Mouse (Mus musculus) hindbrain, embryonic 13.5 days (tissue): ENCODE measurements at regions not wholly inside any gene's neighbourhood (a gene's known extent, or its start where the extent isn't known, plus 50 kb on each side); places are given as distances from the start of the nearest gene placed in this dataset.
"Not testable (repeated sequence)": the region's sequence is repeated elsewhere in the genome, so short reads cannot be mapped to it uniquely, and the experiment has no call there.

Source experiments
- ATAC-seq: fragments of 200-750 bp; cut with Nextera tagmentation; 2 replicates; pipeline ENCODE4 v1.8.0; 2017; ENCODE audit warnings: moderate TSS enrichment; ENCODE audit not compliant: low FRiP score
- H3K27ac ChIP-seq: fragments of 300-500 bp; sonication (generic); 2 replicates; pipeline ENCODE4 v1.5.1; 2015; ENCODE audit warnings: inconsistent platforms, mild to moderate bottlenecking, moderate library complexity
- H3K27me3 ChIP-seq: fragments of 300-500 bp; sonication (generic); 2 replicates; pipeline ENCODE4 v1.6.1; 2015; ENCODE audit warnings: mild to moderate bottlenecking, inconsistent platforms
- H3K36me3 ChIP-seq: fragments of 300-500 bp; sonication (generic); 2 replicates; pipeline ENCODE4 v1.6.1; 2015; ENCODE audit warnings: mild to moderate bottlenecking, inconsistent platforms
- H3K4me1 ChIP-seq: fragments of 300-500 bp; sonication (generic); replicated peaks from 2 replicates; pipeline ENCODE4 v1.6.1; 2015; ENCODE audit warnings: inconsistent platforms
- H3K4me2 ChIP-seq: fragments of 300-500 bp; sonication (generic); 2 replicates; pipeline ENCODE4 v1.6.1; 2015; ENCODE audit warnings: inconsistent platforms, mild to moderate bottlenecking, moderate library complexity
- H3K4me3 ChIP-seq: fragments of 300-500 bp; sonication (generic); 2 replicates; pipeline ENCODE4 v1.5.1; 2015; ENCODE audit warnings: mild to moderate bottlenecking, inconsistent platforms
- H3K9ac ChIP-seq: fragments of 300-500 bp; sonication (generic); 2 replicates; pipeline ENCODE4 v1.6.1; 2015; ENCODE audit warnings: mild to moderate bottlenecking, inconsistent platforms
- H3K9me3 ChIP-seq: fragments of 300-500 bp; sonication (generic); 2 replicates; pipeline ENCODE4 v1.6.1; 2016; ENCODE audit warnings: inconsistent platforms
- WGBS: fragments of 180-500 bp; shearing (Covaris S2); methylation state at CpG from one replicate; pipeline ENCODE4 v1.1.7; 2015; 5-methylcytosine and 5-hydroxymethylcytosine counted together

DNA sequence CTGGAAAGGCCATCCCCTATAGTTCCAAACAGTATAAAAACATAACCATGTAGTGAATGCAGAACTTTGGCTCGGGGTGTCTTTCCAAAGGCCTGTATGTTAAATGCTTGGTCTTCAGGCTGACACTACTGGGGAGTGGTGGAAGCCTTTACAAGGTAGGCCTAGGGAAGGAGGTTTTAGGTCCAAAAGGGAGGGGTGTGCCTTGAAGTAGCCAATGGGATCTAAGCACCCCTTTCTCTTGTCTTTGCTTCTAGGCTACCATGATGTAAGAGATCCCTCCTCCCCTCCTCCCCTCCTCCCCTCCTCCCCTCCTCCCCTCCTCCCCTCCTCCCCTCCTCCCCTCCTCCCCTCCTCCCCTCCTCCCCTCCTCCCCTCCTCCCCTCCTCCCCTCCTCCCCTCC is 56.5 kb upstream of the Fzd7 start:
- not testable (repeated sequence) for H3K27ac ChIP-seq, ATAC-seq, H3K4me2 ChIP-seq, H3K27me3 ChIP-seq, H3K9ac ChIP-seq, H3K36me3 ChIP-seq, H3K9me3 ChIP-seq, H3K4me3 ChIP-seq
- H3K4me1 ChIP-seq, result peaks cover 19% of the 10 kb centered on the region
- WGBS, result 89% methylated on average over 1 of the region's 1 CpGs

- Histone ChIP-seq H3K4me3 (no peak overlapping the region), H3K4me1 (peaks cover 19% of the 10 kb centered on the region), H3K36me3 (no peaks in the 10 kb centered on the region), H3K4me2 (no peak overlapping the region), H3K27me3 (no peaks in the 10 kb centered on the region), H3K27ac (no peak overlapping the region), H3K9ac (no peak overlapping the region), H3K9me3 (no peaks in the 10 kb centered on the region)
- no peak for ATAC-seq
- WGBS, result 65% methylated on average over 9 of the region's 10 CpGs
Measured at GRCm38 (mm10) chr1:59426346-59427203, 55.6 kb upstream of the Fzd7 start.

DNA sequence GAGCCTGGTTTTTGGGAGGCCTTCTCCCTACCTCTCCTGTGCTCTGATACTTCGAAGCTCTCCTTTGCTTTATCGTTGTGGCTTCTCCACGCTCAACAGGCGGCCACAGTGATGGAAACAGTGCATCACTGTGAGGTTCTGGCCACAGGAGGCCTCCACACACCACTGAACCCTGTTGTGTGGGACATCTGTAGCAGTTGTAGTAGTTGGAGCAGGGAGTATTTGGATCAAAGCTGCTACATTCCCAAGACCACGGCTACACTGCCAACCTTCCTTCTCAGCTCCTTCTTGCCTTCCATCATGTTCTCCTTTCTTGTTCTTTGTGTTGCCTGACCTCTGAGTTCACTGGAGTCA is 55.0 kb upstream of the Fzd7 start:
- no peak for ATAC-seq
- 0 out of 2 replicates have a peak, but pooled peaks cover 3% of the 10 kb centered on the region for H3K9me3 ChIP-seq
- no peak overlapping the region for H3K4me2 ChIP-seq
- peaks cover 15% of the 10 kb centered on the region for H3K4me1 ChIP-seq
- no peak overlapping the region for H3K9ac ChIP-seq
- no peaks in the 10 kb centered on the region for H3K27me3 ChIP-seq
- no peaks in the 10 kb centered on the region for H3K36me3 ChIP-seq
- no peak overlapping the region for H3K4me3 ChIP-seq
- H3K27ac ChIP-seq, result no peak overlapping the region
- 33% methylated on average over 5 of the region's 5 CpGs for WGBS

- no peaks in the 10 kb centered on the region for H3K4me1 ChIP-seq
- no peak overlapping the region for H3K9ac ChIP-seq
- no peak overlapping the region for H3K27ac ChIP-seq
- 94% methylated on average over 4 of the region's 4 CpGs for WGBS
- ATAC-seq, result no peak
- no peak overlapping the region for H3K4me3 ChIP-seq
- no peaks in the 10 kb centered on the region for H3K27me3 ChIP-seq
- 0 out of 2 replicates have a peak, but pooled peaks cover 3% of the 10 kb centered on the region for H3K9me3 ChIP-seq
- no peak overlapping the region for H3K4me2 ChIP-seq
- no peaks in the 10 kb centered on the region for H3K36me3 ChIP-seq
Measured at GRCm38 (mm10) chr1:59429289-59429688, 52.9 kb upstream of the Fzd7 start.

GRCm38 (mm10) chr1:59430234-59430633 is 52.0 kb upstream of the Fzd7 start:
- 88% methylated on average over 3 of the region's 3 CpGs for WGBS
- Histone ChIP-seq H3K4me2 (no peak overlapping the region), H3K27ac (no peak overlapping the region), H3K9ac (no peak overlapping the region), H3K4me1 (no peaks in the 10 kb centered on the region), H3K9me3 (0 out of 2 replicates have a peak, but pooled peaks cover 3% of the 10 kb centered on the region), H3K4me3 (no peak overlapping the region), H3K27me3 (no peaks in the 10 kb centered on the region), H3K36me3 (no peaks in the 10 kb centered on the region)
- ATAC-seq, result no peak

DNA sequence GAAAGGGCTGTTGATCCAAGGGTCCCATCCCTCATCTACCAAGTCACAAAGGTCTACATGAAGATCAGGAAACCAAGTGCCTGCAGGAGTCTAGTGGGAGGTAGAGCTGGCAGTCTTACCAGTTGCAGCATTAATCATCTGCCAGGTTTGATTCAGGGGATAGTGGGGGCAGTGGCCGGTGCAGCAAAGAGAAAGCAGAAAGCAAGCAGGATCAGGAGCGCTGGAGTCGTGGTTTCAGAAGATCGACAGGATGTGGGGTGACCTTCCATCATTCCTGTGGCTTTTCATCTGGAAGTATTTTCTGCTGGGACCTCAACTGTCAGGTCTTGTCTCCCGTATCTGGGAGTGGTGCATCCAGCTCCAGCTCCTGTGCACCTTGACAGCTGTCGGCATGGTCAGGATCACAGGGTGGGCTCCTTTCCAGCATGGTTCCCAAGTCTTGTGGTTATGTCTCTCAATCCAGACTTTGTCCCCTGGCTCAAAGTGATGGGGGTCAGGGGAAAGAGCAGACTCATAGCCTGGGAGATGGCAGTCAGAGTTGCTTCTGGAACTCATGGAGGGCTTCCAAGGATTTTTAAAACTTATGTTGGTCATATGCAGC is 51.2 kb upstream of the Fzd7 start:
- Histone ChIP-seq H3K4me3 (no peak overlapping the region), H3K9me3 (0 out of 2 replicates have a peak, but pooled peaks cover 3% of the 10 kb centered on the region), H3K27me3 (no peaks in the 10 kb centered on the region), H3K4me1 (no peaks in the 10 kb centered on the region), H3K9ac (no peak overlapping the region), H3K36me3 (no peaks in the 10 kb centered on the region), H3K4me2 (no peak overlapping the region), H3K27ac (no peak overlapping the region)
- no peak for ATAC-seq
- 88% methylated on average over 6 of the region's 6 CpGs for WGBS
